Mouse (Mus musculus) MEL (cell line): ENCODE measurements at regions not wholly inside any gene's neighbourhood (a gene's known extent, or its start where the extent isn't known, plus 50 kb on each side); places are given as distances from the start of the nearest gene placed in this dataset.

Experiments
- CTCF ChIP-seq, 3 experiments: IDR thresholded peaks in 2 of 3; conservative IDR thresholded peaks in 1 of 3; 2 replicates each; pipeline ENCODE4 v1.5.1; 2011 to 2012; ENCODE audit warnings: low read length in 3 of 3, low read depth in 2 of 3, mild to moderate bottlenecking in 2 of 3, improper control_type of control experiment in 1 of 3, inconsistent platforms in 1 of 3, mixed read lengths in 1 of 3, moderate library complexity in 1 of 3; ENCODE audit not compliant: control insufficient read depth in 1 of 3, insufficient read depth in 1 of 3, poor library complexity in 1 of 3, severe bottlenecking in 1 of 3
- MAFK ChIP-seq: IDR thresholded peaks from 2 replicates; pipeline ENCODE4 v1.6.1; 2011; ENCODE audit warnings: low read depth, mild to moderate bottlenecking, low read length, improper control_type of control experiment, borderline replicate concordance
- MEF2A ChIP-seq: IDR thresholded peaks from 2 replicates; pipeline ENCODE4 v1.6.1; 2014; ENCODE audit warnings: low read depth, mild to moderate bottlenecking, inconsistent platforms, low read length, improper control_type of control experiment; ENCODE audit not compliant: poor library complexity, insufficient replicate concordance, severe bottlenecking; ENCODE audit errors: extremely low read depth
- ZNF384 ChIP-seq: IDR thresholded peaks from 2 replicates; pipeline ENCODE4 v1.6.1; 2012; ENCODE audit warnings: low read depth, mild to moderate bottlenecking, inconsistent platforms, low read length, improper control_type of control experiment

DNA sequence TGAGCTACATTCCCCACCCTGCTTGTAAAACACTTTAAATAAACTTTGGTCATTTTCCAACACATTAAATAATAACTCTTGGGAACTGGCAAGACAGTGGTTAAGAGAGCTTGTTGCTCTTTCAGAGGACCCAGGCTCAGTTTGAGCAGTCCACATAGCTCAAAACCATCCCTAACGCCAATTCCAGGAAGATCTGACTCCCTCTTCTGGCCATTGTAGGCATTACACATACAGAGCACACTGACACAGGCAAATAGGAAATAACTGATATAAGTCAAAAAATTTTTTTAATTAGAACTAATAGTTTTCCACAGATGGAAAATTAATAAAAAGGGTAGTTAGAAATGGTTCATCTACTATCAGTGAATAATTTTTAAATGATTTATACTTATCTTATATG lies 222.6 kb upstream of the Clint1 start:
- TF ChIP-seq MEF2A (no peak), CTCF (IDR thresholded peaks at IDR 0.05 in 2 of 3, conservative IDR thresholded peaks at IDR 0.05 in 1 of 3; ENCODE audit: control insufficient read depth in 1 of 3, insufficient read depth in 1 of 3, low read depth in 2 of 3, low read length in 3 of 3, poor library complexity in 1 of 3, severe bottlenecking in 1 of 3) (peak in 2 of 3 experiments; percentile 56; a peak in 4 of 6 replicates), ZNF384 (no peak), MAFK (no peak)
